Mouse (Mus musculus): ENCODE measurements at regions not wholly inside any gene's neighbourhood (a gene's known extent, or its start where the extent isn't known, plus 50 kb on each side); places are given as distances from the start of the nearest gene placed in this dataset.

DNA sequence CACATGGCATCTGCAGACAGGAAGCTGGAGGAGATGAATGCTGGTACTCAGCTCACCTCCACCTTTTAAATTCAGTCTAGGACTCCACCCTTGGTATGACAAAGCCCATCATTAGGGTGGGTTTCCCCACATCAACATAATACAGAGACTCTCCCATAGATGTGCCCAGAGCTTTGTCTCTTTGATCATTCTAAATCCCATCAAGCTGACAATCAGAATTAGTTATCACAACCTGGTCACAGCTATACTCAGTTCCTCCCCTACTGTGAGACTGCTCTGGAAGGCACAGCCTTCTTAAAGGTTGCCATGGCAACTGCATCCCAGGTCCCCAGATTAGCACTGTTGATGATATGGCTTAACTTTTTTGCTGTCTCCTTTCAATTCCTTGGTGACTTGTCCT is 184.3 kb upstream of the Tbx3 start:
- no peak for DNase-seq (ENCODE audit: low spot score in 2 of 2)

DNA sequence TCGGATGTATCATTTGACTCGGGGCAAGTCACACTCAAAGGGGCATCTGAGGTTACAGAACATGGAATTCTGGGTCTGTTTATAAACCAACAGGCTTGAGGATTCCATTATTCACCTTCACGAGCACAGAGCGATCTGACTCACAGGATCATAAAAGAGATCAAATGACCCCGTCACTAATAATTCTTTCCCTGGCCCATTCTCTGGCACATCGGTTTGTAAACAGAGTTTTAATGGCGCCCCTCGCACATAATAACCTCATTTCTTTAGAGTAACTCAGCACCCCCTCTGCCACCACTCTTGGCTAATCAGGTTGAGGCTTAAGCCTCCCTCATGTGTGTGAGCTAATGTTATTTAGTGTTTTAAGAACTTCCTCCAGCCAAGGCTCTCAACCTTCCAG is 183.3 kb upstream of the Tbx3 start:
- DNase-seq (ENCODE audit: low spot score in 2 of 2), result no peak

DNA sequence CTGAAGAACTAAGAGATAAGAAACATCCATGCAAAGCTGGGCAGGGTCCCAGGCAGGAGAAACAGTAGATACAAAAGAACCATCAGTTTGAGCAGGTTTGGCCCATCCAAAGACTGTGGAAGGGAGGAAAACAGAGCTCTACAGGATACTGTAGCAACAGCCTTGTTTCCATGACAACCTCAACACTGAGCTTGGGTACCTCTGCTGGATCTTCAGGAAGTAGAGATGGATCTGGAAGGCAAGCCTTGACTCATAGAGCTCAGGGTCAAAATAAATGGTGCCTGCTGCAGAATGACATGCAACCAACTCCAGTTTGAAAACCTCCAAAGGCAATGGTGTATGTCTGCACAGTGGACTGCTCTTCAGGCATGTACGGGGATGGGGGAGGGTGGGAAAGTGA is 173.0 kb upstream of the Tbx3 start:
- no peak for DNase-seq (ENCODE audit: low spot score in 2 of 2)

DNA sequence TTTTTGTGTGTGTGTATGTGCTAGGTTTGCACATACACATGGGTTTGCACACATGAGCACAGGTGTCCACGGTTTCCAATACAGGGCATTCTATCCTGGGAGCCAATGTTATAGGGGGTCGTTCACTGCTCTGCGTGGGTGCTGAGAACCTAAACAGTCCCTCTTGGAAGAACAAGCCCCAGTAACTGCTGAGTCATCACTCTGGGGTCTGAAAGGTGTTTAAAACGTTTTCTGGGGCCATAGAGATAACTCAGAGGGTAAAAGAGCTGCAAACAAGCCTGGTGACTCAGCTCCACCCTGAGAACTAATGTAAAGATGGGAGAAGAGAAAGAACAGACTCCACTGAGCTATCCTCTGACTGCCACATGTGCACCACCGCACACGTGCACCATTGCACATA is 172.0 kb upstream of the Tbx3 start:
- DNase-seq (ENCODE audit: low spot score in 2 of 2), result no peak

DNA sequence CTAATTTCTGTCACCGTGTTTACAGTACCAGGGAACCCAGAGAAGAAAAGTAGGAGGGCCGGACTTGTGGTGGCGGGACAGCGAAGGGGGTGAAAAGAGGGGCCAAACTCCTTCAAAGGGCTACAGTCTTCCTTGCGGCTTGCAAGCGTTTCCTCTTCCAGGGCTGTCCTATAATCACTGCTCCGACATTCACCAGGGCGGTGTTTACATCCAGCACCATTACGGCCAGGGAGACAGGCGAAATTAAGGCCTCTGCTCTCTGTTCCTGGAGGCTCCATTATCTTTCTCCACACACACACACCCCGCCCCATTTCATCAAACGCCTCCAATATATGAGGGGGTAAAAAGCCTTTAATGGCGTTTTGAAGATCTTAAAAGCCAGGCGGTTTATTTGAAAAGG is 162.8 kb upstream of the Tbx3 start:
- DNase-seq (ENCODE audit: low spot score in 2 of 2), result no peak

- DNase-seq (ENCODE audit: low spot score in 2 of 2), result no peak
Observed at GRCm38 (mm10) chr5:119518506-119519252, 151.8 kb upstream of the Tbx3 start.

DNA sequence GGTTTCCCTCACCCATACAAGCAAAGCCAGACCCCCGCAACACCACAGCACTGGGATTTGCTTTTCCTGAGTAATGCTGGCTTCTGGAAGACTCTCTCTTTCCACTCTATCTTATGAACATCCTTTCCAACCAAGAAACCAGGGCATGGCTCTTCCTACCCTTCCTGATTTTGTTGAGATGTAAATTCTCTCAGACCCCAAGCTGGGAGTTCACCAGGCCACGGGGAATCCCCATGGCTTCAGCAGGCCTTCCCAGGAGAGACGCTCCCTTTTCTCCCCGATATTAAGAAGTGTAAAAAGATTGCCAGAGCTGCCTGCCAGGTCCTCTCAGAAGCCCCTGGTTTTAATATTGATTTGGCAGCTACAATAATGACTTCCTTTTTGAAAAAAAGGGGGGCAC is 146.3 kb upstream of the Tbx3 start:
- DNase-seq (ENCODE audit: low spot score in 2 of 2), result no peak

DNA sequence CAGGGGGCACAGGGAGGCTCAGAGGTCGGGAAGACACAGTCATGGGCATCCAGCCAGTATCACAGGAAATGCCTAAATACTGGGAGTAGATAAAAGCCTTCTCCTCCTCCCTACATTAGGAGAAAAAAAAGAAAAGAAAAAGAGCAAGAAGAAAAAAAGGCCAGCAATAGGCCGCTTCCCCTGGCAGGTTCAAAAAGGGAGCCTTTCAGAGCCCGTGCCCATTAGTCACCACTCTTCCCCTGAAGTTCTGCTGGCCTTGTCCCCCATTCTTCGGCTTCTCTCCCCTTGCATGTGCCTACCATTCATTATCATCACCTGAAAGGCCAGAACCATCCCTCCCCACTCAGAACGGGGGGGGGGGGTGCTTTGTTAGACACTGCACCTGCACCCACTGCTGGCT is 144.5 kb upstream of the Tbx3 start:
- no peak for DNase-seq (ENCODE audit: low spot score in 2 of 2)

- DNase-seq (ENCODE audit: low spot score in 2 of 2), result no peak
Observed at GRCm38 (mm10) chr5:119530009-119530408, 140.5 kb upstream of the Tbx3 start.

- DNase-seq (ENCODE audit: low spot score in 2 of 2), result no peak
Observed at GRCm38 (mm10) chr5:119534946-119535345, 135.5 kb upstream of the Tbx3 start.

DNA sequence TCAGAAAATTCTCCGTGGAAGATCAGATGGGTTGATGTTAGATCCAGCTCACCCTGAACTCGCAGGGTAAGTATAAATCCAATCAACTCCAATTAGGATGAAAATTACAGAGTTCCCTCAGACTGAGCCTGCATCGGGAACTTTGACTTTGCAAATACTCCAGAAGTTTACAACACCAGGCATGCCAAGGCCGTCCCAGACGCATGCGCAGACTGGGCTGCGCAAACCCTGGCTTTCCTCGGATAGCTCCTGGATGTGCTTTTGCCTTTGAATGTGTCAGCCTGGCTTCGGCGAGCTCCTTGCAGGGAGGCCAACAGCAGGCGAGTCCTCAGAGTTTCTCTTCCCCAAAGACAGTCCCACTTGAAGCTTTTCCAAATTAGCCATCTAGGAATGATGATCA is 127.6 kb upstream of the Tbx3 start:
- DNase-seq (ENCODE audit: low spot score in 2 of 2), result no peak

DNA sequence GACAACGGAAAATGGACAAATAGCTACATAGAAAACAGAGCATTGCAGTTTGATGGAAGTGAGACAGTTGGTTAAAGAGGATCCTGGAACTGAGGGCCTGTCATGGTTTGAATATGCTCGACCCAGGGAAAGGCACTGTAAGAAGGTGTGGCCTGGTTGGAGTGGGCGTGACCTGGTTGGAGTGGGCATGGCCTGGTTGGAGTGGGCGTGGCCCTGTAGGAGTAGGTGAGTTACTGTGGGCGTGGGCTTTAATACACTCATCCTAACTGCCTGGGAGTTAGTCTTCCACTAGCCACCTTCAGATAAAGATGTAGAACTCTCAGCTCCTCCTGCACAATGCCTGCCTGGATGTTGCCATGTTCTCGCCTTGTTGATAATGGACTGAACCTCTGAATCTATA is 126.8 kb upstream of the Tbx3 start:
- no peak for DNase-seq (ENCODE audit: low spot score in 2 of 2)

DNA sequence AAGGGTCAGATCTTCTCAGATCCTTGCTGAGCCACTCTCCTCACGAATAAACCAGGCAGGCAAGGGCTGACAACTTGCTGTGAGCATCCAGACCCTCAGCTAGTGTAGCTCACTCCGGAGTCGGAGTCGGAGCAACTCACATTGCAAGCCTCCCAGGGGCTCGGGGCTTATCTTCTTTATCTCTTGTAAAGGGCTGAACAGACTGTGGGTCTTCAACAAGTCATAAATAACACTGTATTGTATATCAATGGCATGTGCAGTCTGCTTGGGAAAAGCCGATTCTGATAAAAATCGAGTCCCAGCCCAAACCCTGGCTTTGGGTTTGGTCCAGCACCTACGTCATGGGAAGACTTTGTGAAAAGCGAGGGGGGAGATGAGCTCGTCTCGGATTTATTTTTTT is 125.8 kb upstream of the Tbx3 start:
- peak in 1 of 2 experiments; percentile 4 for DNase-seq (ENCODE audit: low spot score in 2 of 2)

GRCm38 (mm10) chr5:119547070-119547469 is 123.4 kb upstream of the Tbx3 start:
- no peak for DNase-seq (ENCODE audit: low spot score in 2 of 2)

DNA sequence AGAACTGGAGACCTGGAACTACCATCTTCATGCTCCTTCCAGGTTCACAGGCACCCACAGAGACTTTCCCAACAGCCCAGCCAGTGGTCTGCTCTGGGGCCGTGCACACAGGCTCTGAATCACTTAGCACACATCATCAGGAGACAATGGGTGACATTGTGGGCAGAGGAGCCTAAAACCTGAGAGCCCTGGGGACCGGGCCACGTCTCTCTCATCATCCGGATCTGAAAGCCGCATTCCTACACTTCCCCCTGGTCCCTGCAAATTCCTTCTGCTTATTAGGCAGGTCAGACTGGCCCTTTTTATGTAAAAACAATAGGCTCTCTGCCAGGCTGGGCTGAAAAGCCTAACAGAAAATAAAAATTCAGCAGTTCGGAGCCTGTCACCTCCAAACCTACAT is 119.6 kb upstream of the Tbx3 start:
- no peak for DNase-seq (ENCODE audit: low spot score in 2 of 2)

GRCm38 (mm10) chr5:119553469-119553868 is 117.0 kb upstream of the Tbx3 start:
- no peak for DNase-seq (ENCODE audit: low spot score in 2 of 2)

DNA sequence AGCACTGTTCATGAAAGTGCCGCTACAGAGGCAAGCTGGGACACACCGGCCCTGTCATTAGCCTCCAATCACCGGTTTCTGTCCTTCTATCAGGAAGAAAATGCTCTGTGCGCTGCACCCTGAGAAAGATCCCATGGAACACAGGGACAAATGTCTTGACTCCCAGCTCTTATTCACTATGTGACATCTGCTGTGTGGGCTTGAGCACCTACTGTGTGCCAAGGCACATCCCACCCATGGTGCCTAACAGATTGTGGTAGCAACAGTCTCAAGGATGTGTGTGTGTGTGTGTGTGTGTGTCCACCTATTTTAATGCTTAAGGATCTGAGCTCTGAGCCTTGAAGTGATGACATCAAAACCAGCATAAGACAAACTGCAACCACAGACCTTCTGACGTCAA is 113.4 kb upstream of the Tbx3 start:
- no peak for DNase-seq (ENCODE audit: low spot score in 2 of 2)

GRCm38 (mm10) chr5:119559696-119560095 is 110.8 kb upstream of the Tbx3 start:
- DNase-seq (ENCODE audit: low spot score in 2 of 2), result no peak

DNA sequence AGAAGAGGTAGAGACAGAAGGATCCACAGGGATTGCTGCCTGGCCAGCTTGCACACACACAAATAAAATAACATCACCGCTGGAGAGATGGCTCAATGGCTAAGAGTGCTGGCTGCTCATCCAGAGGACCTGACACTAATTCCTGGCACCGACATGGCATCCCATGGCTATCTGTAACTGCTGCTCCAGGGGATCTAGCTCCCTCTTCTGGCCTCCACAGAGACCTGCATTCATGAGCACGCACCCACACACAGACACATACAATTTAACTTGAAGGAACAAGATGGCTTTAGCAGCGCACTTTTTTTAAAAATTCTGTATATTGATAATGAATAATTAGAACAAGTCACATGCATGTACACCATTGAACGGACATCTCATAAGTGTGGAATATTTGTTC is 110.1 kb upstream of the Tbx3 start:
- no peak for DNase-seq (ENCODE audit: low spot score in 2 of 2)

GRCm38 (mm10) chr5:119561531-119561930 is 108.9 kb upstream of the Tbx3 start:
- DNase-seq (ENCODE audit: low spot score in 2 of 2), result no peak

DNA sequence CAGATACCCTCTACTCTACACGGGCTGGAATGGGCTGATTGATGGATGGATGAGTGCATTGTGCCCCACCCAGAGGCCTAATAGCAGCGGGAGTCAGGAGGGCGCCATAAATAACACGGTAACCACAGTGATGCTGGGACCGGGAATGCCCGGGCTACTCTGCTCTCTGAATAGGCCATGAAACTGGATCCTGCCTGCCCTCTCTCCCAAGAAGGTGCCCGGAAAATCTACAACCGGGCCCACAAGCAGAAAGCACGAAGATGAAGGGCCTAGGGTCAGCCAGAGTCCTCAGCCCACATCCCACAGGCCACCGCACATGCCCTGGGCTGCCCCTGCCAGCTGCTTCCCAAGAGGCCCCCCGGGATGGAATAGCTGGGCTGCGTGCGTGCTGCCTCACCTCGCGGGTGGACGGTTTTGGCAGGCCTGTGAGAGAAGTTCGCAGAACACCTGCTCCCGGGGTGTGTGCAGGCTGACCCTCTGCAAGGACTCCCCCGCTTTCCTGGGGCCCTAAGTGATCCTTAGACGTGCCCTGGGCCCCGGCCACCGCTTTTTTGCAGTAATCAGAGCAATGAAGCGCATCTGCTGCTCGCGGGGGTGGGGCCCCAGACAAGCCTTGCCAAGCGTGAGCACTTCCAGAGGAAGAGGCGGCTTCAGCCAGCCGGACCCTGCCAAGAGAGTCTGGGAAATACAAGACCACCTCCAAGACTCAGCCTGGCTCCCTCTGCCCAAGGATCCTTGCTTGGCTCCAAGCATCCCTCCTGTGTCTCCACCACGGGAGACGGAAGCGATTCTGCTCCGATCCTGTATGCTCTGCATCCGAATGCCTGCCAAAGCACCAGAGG is 106.7 kb upstream of the Tbx3 start:
- no peak for DNase-seq (ENCODE audit: low spot score in 2 of 2)

DNA sequence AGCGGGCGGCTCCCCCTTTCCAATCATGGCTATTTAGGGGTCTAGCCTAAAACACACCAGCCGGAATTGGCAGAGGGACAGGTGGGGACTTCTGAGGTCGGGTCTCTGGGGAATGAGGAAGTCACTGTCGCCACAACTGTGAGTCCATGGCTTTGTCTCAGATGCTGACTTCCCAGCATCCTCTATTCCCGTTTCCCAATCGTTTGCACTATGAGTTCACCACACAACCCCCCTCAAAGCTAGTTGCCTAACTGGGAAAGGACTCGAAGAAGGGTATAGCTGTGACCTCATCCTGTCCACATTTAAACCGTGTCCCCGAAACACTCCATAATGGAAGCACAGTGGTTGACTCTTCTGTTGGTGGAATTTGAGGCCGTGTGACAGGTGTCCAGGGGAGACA is 102.8 kb upstream of the Tbx3 start:
- DNase-seq (ENCODE audit: low spot score in 2 of 2), result no peak

- no peak for DNase-seq (ENCODE audit: low spot score in 2 of 2)
Observed at GRCm38 (mm10) chr5:119570054-119570453, 100.4 kb upstream of the Tbx3 start.
